Mouse (Mus musculus) forebrain, embryonic 16.5 days (tissue): ENCODE results near the gene Ipo4. TPM values are rescaled to one million over a fixed set of nuclear protein-coding genes. Genes with fewer than 3 reads are reported as not detected.
A peak's percentile ranks its signal among the peaks of the same experiment; 100 is the strongest.

Experiments used
- ATAC-seq: fragments of 200-750 bp; cut with Nextera tagmentation; 2 replicates; pipeline ENCODE4 v1.8.0; 2017; ENCODE audit warnings: mild to moderate bottlenecking, moderate library complexity
- H3K27ac ChIP-seq: fragments of 300-500 bp; sonication (generic); 2 replicates; pipeline ENCODE4 v1.5.1; 2014; ENCODE audit warnings: low read length, control low read depth
- H3K27me3 ChIP-seq: fragments of 300-500 bp; sonication (generic); replicated peaks from 2 replicates; pipeline ENCODE4 v1.6.1; 2014; ENCODE audit warnings: low read length; ENCODE audit not compliant: control insufficient read depth, insufficient read depth
- H3K36me3 ChIP-seq: fragments of 300-500 bp; sonication (generic); 2 replicates; pipeline ENCODE4 v1.6.1; 2014; ENCODE audit not compliant: control insufficient read depth, insufficient read depth
- H3K4me1 ChIP-seq: fragments of 300-500 bp; sonication (generic); replicated peaks from 2 replicates; pipeline ENCODE4 v1.6.1; 2014; ENCODE audit warnings: low read length; ENCODE audit not compliant: control insufficient read depth, insufficient read depth
- H3K4me2 ChIP-seq: fragments of 300-500 bp; sonication (generic); 2 replicates; pipeline ENCODE4 v1.6.1; 2014; ENCODE audit warnings: mild to moderate bottlenecking, low read length, control low read depth
- H3K4me3 ChIP-seq: fragments of 300-500 bp; sonication (generic); replicated peaks from 2 replicates; pipeline ENCODE4 v1.5.1; 2014; ENCODE audit warnings: mild to moderate bottlenecking, low read length, control low read depth
- H3K9ac ChIP-seq: fragments of 300-500 bp; sonication (generic); replicated peaks from 2 replicates; pipeline ENCODE4 v1.6.1; 2014; ENCODE audit warnings: low read depth, low read length, control low read depth
- H3K9me3 ChIP-seq: fragments of 300-500 bp; sonication (generic); 2 replicates; pipeline ENCODE4 v1.6.1; 2016; ENCODE audit warnings: low read length; ENCODE audit not compliant: control insufficient read depth
- WGBS: fragments of 180-500 bp; shearing (Covaris S2); extraction: QIAGEN DNeasy Blood & Tissue Kit; methylation state at CpG from one replicate; pipeline ENCODE4 v1.1.7; 2014; 5-methylcytosine and 5-hydroxymethylcytosine counted together
- polyA plus RNA-seq: library from polyadenylated mRNA; unstranded; fragments of >200 nt; fragmentation: Nextera tagmentation; extraction: Ambion mirVana; gene quantifications from 2 replicates; pipeline ENCODE4 v1.2.1, GENCODE M21; 2015

The Ipo4 gene
- polyA plus RNA-seq, 1 experiment from 2014 or later = 110 TPM

- peak; percentile 97 for ATAC-seq
- peak within 1 kb of the TSS; percentile 65 for H3K4me3 ChIP-seq
- WGBS = under 1% methylated on average over 39 of the region's 39 CpGs
- peaks cover 9% of the 10 kb centered on the region for H3K4me1 ChIP-seq
- H3K36me3 ChIP-seq = peaks cover 8% of the 10 kb centered on the region; the same call in 1 of the 2 replicates
- H3K9ac ChIP-seq = peak within 1 kb of the TSS; percentile 69
- H3K4me2 ChIP-seq = peak within 1 kb of the TSS; percentile 69
- H3K27ac ChIP-seq = peak within 1 kb of the TSS; percentile 71
- H3K27me3 ChIP-seq = no peaks in the 10 kb centered on the region
- no peaks in the 10 kb centered on the region for H3K9me3 ChIP-seq
These were observed 24.3 kb upstream of the Ipo4 start, which contains the start of gene Mdp1 for GRCm38 (mm10) chr14:55659960-55660573. Gene Mdp1 (minus strand): TSS chr14:55660508.

DNA sequence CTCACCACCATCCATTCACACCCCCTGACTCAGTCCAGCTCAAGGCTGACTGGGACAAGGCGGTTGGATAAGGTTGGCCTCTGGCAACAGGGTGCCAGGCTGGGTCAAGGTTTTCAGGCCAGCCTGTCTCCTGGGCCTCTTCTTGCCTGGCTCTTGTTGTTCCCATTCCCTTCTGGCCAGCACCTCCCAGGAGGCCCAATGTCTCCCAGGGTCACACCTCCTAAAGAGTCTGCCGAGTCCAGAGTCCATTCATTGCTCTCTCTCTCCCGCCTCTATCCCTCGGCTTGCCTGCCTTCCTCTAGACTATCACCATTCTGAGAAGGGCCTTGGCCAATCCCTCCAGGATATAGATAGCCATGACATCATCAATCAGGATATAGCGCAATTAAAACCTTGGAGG is 22.3 kb upstream of the Ipo4 start:
- no peaks in the 10 kb centered on the region for H3K9me3 ChIP-seq
- ATAC-seq = no peak
- H3K27ac ChIP-seq = no peak overlapping the region
- H3K4me1 ChIP-seq = peaks cover 9% of the 10 kb centered on the region
- 90% methylated on average over 5 of the region's 5 CpGs for WGBS
- no peak overlapping the region for H3K9ac ChIP-seq
- no peak overlapping the region for H3K4me3 ChIP-seq
- H3K36me3 ChIP-seq = peaks cover 6% of the 10 kb centered on the region; the same call in 1 of the 2 replicates
- H3K27me3 ChIP-seq = no peaks in the 10 kb centered on the region
- no peak overlapping the region for H3K4me2 ChIP-seq

DNA sequence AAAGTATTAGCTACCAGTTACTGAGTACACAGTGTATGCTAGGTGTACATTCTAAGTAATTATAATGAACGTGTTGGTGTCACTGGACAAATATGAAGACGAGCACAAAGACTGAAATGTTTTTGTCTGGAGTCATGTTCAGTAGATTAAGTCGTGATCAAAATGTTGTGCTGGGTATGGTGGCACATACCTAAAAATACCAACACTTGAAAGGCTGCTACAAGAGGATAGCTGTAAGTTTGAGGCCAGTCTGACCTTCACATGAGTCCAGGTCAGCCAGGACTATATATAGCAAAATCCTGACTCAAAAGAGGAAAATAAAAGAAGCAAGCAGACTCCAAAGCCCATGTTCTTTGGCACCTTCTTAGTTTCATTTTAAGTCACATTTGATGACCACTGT is 21.2 kb upstream of the Ipo4 start:
- no peak overlapping the region for H3K4me2 ChIP-seq
- H3K27me3 ChIP-seq = no peaks in the 10 kb centered on the region
- H3K4me1 ChIP-seq = peaks cover 9% of the 10 kb centered on the region
- WGBS = 93% methylated on average over 3 of the region's 3 CpGs
- H3K27ac ChIP-seq = no peak overlapping the region
- H3K4me3 ChIP-seq = no peak overlapping the region
- ATAC-seq = no peak
- H3K9me3 ChIP-seq = no peaks in the 10 kb centered on the region
- H3K9ac ChIP-seq = no peak overlapping the region
- no peaks in the 10 kb centered on the region; the same call in 1 of the 2 replicates for H3K36me3 ChIP-seq

- Histone ChIP-seq H3K4me3 (no peak overlapping the region), H3K9ac (no peak overlapping the region), H3K36me3 (no peaks in the 10 kb centered on the region), H3K27me3 (no peaks in the 10 kb centered on the region), H3K4me1 (no peaks in the 10 kb centered on the region), H3K27ac (no peak overlapping the region), H3K4me2 (no peak overlapping the region), H3K9me3 (no peaks in the 10 kb centered on the region)
- ATAC-seq = no peak
- WGBS = 93% methylated on average over 7 of the region's 7 CpGs
These were observed 15.8 kb upstream of the Ipo4 start for GRCm38 (mm10) chr14:55651528-55651927.

DNA sequence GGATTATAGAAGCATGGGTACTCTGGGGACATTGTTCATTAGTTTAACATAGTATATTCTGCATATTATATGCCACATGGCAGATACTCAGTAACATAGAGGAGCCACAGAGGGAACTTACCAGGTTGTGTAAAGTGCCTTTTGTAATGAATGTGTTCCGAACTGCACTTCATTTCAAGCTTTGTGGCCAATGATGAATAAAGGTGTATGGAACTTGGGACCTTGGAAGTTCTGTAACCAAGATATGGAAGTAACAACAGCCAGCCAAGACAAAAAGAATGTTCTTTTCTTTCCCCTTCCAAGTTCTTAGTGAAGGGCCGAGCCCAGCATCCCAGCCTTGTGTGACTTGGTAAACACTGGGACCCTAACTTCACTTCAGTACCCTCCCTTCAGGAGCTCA is 14.1 kb upstream of the Ipo4 start, which contains the start of gene Tssk4:
Tssk4 (plus strand) TSS at position 301 of the 400 bp plus-strand sequence.
- no peak within 1 kb of the TSS for H3K4me3 ChIP-seq
- H3K4me2 ChIP-seq = no peak within 1 kb of the TSS
- peaks cover 4% of the 10 kb centered on the region for H3K4me1 ChIP-seq
- no peak within 1 kb of the TSS for H3K27ac ChIP-seq
- no peak within 1 kb of the TSS for H3K9ac ChIP-seq
- ATAC-seq = no peak
- H3K27me3 ChIP-seq = no peaks in the 10 kb centered on the region
- no peaks in the 10 kb centered on the region for H3K36me3 ChIP-seq
- WGBS = 96% methylated on average over 2 of the region's 2 CpGs
- H3K9me3 ChIP-seq = no peaks in the 10 kb centered on the region

DNA sequence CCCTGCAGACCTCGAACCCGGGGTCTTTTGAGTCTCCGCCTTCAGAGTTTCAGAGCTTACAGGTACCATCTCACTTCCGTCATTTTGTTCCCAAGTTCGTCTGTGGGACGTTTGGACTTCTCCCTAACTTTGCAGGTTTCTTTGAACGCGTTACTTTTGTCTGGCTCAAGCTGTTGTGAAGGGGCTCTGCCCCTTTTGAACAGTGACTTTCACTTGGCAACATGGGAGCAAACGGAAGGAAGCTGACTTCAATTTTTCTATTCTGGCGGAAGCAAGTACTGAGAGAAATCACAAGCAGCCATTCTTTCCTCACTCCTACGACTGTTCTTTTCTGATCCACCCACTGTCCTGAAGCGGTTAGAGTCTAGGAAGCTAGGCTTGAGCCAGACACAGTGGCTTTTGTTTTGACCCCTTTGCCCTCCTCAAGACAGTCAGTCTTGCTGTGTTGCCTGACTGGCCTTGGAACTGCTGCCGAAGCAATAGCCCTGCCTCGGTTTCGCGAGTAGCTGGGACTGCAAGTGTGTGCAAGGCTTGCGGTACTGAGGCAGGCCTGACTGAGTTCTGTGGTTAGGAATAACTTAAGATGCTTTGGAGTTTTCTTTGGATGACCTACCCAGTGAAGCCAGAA is 8.6 kb upstream of the Ipo4 start:
- ATAC-seq = no peak
- Histone ChIP-seq H3K4me1 (peaks cover 21% of the 10 kb centered on the region), H3K27ac (no peak overlapping the region), H3K9ac (peak overlapping the region; percentile 97), H3K27me3 (no peaks in the 10 kb centered on the region), H3K9me3 (no peaks in the 10 kb centered on the region), H3K36me3 (peaks cover 9% of the 10 kb centered on the region), H3K4me2 (peak overlapping the region; percentile 84), H3K4me3 (peak overlapping the region; percentile 99)
- 25% methylated on average over 17 of the region's 17 CpGs for WGBS

DNA sequence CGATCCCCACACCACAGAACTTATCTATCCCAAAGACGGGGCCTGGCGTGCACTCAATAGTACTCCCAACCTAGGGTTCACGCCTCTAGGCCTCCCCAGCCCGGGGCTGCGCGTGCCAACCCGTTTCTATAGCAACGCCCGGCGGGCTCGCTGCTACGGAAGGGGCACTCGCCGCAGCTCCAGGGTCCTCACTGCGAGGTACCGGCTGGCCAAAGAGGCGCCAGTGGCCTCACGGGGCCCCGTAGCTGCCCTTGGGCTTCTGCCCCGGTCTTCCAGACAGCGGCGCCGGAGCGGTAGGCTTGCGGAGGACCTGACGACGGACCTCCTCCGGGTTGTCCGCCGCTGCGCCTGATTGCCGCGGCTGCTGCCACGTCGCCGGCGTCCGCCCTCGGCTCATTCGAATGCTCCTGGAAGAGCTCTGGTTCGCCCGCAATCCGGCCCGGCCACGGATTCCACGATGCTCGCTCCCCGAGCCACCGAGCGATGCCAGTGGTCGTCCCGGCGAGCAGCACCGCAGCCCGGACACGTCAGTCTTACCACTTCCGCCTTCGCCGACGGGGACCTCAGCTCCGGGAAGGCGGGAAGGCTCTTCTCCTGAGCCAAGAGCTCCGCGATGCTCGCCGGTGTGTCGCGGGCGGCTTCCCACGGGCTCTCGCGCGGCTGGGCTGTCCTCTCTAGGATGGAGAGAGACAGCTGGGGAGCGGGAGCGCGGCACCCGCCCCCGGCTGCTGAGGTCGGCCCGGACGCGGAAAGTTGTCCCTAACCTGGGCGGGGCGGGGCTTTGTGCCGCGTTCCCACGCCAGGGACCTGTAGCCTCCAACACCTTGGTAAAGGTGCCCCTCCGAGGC is 7.5 kb upstream of the Ipo4 start, which contains the start of gene Tm9sf1:
Tm9sf1 (minus strand) TSS at position 747 of the 848 bp plus-strand sequence.
- H3K4me3 ChIP-seq = peak within 1 kb of the TSS; percentile 99
- H3K36me3 ChIP-seq = peaks cover 9% of the 10 kb centered on the region
- under 1% methylated on average over 89 of the region's 89 CpGs for WGBS
- no peaks in the 10 kb centered on the region for H3K27me3 ChIP-seq
- ATAC-seq = peak; percentile 91
- no peaks in the 10 kb centered on the region for H3K9me3 ChIP-seq
- peak within 1 kb of the TSS; percentile 97 for H3K27ac ChIP-seq
- peaks cover 21% of the 10 kb centered on the region for H3K4me1 ChIP-seq
- H3K4me2 ChIP-seq = peak within 1 kb of the TSS; percentile 84
- H3K9ac ChIP-seq = peak within 1 kb of the TSS; percentile 97

DNA sequence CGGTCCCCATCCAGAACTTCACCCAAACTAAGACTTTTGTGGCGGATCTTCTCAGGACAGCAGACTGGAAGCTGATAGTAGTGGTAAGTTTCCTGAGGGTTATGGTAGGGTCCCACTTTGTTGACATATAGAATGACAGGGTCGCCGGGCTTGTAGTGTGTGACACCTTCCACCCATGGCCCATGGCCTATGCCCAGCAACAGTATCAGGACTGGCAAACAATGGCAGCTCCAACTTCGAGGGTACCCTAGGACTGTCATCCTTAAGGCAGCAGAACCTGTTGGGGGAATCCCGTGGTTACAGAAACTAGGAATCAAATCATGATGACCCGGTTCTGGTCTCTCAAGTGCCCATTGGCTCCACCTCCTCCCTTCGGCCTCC is 6.9 kb upstream of the Ipo4 start:
- WGBS = 23% methylated on average over 8 of the region's 8 CpGs
- Histone ChIP-seq H3K36me3 (peaks cover 14% of the 10 kb centered on the region), H3K4me2 (peak overlapping the region; percentile 84), H3K4me3 (peak overlapping the region; percentile 99), H3K9me3 (no peaks in the 10 kb centered on the region), H3K27ac (peak overlapping the region; percentile 97), H3K27me3 (no peaks in the 10 kb centered on the region), H3K9ac (peak overlapping the region; percentile 97), H3K4me1 (peaks cover 21% of the 10 kb centered on the region)
- peak; percentile 35 for ATAC-seq

GRCm38 (mm10) chr14:55641291-55641690 is 5.5 kb upstream of the Ipo4 start:
- H3K4me2 ChIP-seq = no peak overlapping the region
- WGBS = 98% methylated on average over 13 of the region's 13 CpGs
- H3K27me3 ChIP-seq = no peaks in the 10 kb centered on the region
- H3K27ac ChIP-seq = no peak overlapping the region
- ATAC-seq = no peak
- H3K4me3 ChIP-seq = no peak overlapping the region
- peaks cover 21% of the 10 kb centered on the region for H3K4me1 ChIP-seq
- H3K9me3 ChIP-seq = no peaks in the 10 kb centered on the region
- no peak overlapping the region for H3K9ac ChIP-seq
- peaks cover 20% of the 10 kb centered on the region for H3K36me3 ChIP-seq
